In genomic region chr2:11778087-11778823, GRCm38 (mm10) we compare ENCODE assay signal across 7 mouse cellular contexts. TPM values are rescaled to one million over a fixed set of nuclear protein-coding genes. Genes with fewer than 3 reads are reported as not detected.
A peak's percentile ranks its signal among the peaks of the same experiment; 100 is the strongest.
DNase-seq lines count a peak whose midpoint lies in the region; ATAC-seq lines count a peak whose summit lies in the region.

No protein-coding gene starts in this region.

- no peaks in the 10 kb centered on the region for H3K27me3 ChIP-seq in embryonic facial prominence, embryonic 12.5 days
- H3K27me3 ChIP-seq in limb, embryonic 11.5 days (ENCODE audit: control insufficient read depth, insufficient read depth, low read length), result no peaks in the 10 kb centered on the region
- no peaks in the 10 kb centered on the region for H3K27me3 ChIP-seq in midbrain, embryonic 14.5 days (ENCODE audit: control insufficient read depth, insufficient read depth, low read length)

- H3K4me2 ChIP-seq in embryonic facial prominence, embryonic 12.5 days (replicated peaks), result peak overlapping the region; percentile 74
- H3K4me2 ChIP-seq in limb, embryonic 11.5 days (ENCODE audit: low read depth, severe bottlenecking), result peak overlapping the region; percentile 62
- peak overlapping the region; percentile 87 for H3K4me2 ChIP-seq in midbrain, embryonic 14.5 days (ENCODE audit: low read length)

- H3K27ac ChIP-seq in embryonic facial prominence, embryonic 12.5 days, result peak overlapping the region; percentile 96
- peak overlapping the region; percentile 81 for H3K27ac ChIP-seq in limb, embryonic 11.5 days (replicated peaks; ENCODE audit: low read depth, low read length)
- peak overlapping the region; percentile 93 for H3K27ac ChIP-seq in midbrain, embryonic 14.5 days (replicated peaks; ENCODE audit: low read depth, low read length)

- peaks cover 26% of the 10 kb centered on the region for H3K36me3 ChIP-seq in embryonic facial prominence, embryonic 12.5 days
- peaks cover 13% of the 10 kb centered on the region for H3K36me3 ChIP-seq in limb, embryonic 11.5 days (ENCODE audit: control insufficient read depth, insufficient read depth, low read length)
- peaks cover 30% of the 10 kb centered on the region for H3K36me3 ChIP-seq in midbrain, embryonic 14.5 days (ENCODE audit: control insufficient read depth, insufficient read depth, low read length)

- peak overlapping the region; percentile 83 for H3K9ac ChIP-seq in embryonic facial prominence, embryonic 12.5 days
- H3K9ac ChIP-seq in limb, embryonic 11.5 days (ENCODE audit: low read length), result peak overlapping the region; percentile 77
- peak overlapping the region; percentile 79 for H3K9ac ChIP-seq in midbrain, embryonic 14.5 days (replicated peaks; ENCODE audit: low read length)

- peak overlapping the region; percentile 73 for H3K4me3 ChIP-seq in embryonic facial prominence, embryonic 12.5 days
- H3K4me3 ChIP-seq in limb, embryonic 11.5 days (ENCODE audit: low read depth, low read length), result peak overlapping the region; percentile 85
- peak overlapping the region; percentile 82 for H3K4me3 ChIP-seq in midbrain, embryonic 14.5 days (replicated peaks; ENCODE audit: low read depth, low read length)

- peaks cover 21% of the 10 kb centered on the region for H3K4me1 ChIP-seq in embryonic facial prominence, embryonic 12.5 days
- H3K4me1 ChIP-seq in limb, embryonic 11.5 days (ENCODE audit: control insufficient read depth, insufficient read depth, low read length), result peaks cover 10% of the 10 kb centered on the region
- H3K4me1 ChIP-seq in midbrain, embryonic 14.5 days (ENCODE audit: control insufficient read depth, insufficient read depth, low read length), result peaks cover 25% of the 10 kb centered on the region

- peak; percentile 86 for DNase-seq in adrenal gland, postnatal 25 days
- peak; percentile 99 for DNase-seq in heart, adult 11 months
- DNase-seq in kidney, adult 18-20 months, result peak; percentile 88
- DNase-seq in limb, embryonic 11.5 days (ENCODE audit: low spot score), result peak; percentile 89
- DNase-seq in midbrain, embryonic 14.5 days, result peak; percentile 94
- peak; percentile 76 to 84 for DNase-seq in spleen, adult 18-20 months

- under 1% methylated on average over 43 of the region's 43 CpGs for WGBS in embryonic facial prominence, embryonic 12.5 days
- WGBS in limb, embryonic 11.5 days, result under 1% methylated on average over 43 of the region's 43 CpGs
- under 1% methylated on average over 43 of the region's 43 CpGs for WGBS in midbrain, embryonic 14.5 days

- no peaks in the 10 kb centered on the region for H3K9me3 ChIP-seq in embryonic facial prominence, embryonic 12.5 days
- no peaks in the 10 kb centered on the region for H3K9me3 ChIP-seq in limb, embryonic 11.5 days (ENCODE audit: control insufficient read depth, low read length)
- no peaks in the 10 kb centered on the region for H3K9me3 ChIP-seq in midbrain, embryonic 14.5 days (ENCODE audit: control insufficient read depth, low read length)

- peak; percentile 88 for ATAC-seq in embryonic facial prominence, embryonic 12.5 days (ENCODE audit: insufficient number of reproducible peaks, insufficient read depth, low FRiP score, low TSS enrichment)
- ATAC-seq in limb, embryonic 11.5 days (ENCODE audit: insufficient number of reproducible peaks, low FRiP score, low TSS enrichment, low read depth), result peak; percentile 88
- peak; percentile 87 for ATAC-seq in midbrain, embryonic 14.5 days (ENCODE audit: low FRiP score, low TSS enrichment)

RNA-seq across cellular contexts. Expression of gene Ankrd16, which starts 0.6 kb away (rescaled TPM):
- total RNA-seq in adrenal gland, postnatal 25 days (2021), result 46.3 and 55.7 TPM in 2 replicates
- 58.0 and 59.5 TPM in 2 replicates for polyA plus RNA-seq in embryonic facial prominence, embryonic 12.5 days (2016; fragmentation: Nextera tagmentation; extraction: Ambion mirVana)
- 29.5 and 29.8 TPM in 2 replicates for polyA plus RNA-seq in limb, embryonic 11.5 days (2014; fragmentation: Nextera tagmentation; extraction: Ambion mirVana)
- polyA plus RNA-seq in midbrain, embryonic 14.5 days (2014; fragmentation: Nextera tagmentation; extraction: Ambion mirVana), result 31.7 and 41.4 TPM in 2 replicates

RNA-seq across cellular contexts. Expression of gene Fbh1, which starts 0.9 kb away (rescaled TPM):
- 102 and 111 TPM in 2 replicates for total RNA-seq in adrenal gland, postnatal 25 days (2021)
- polyA plus RNA-seq in embryonic facial prominence, embryonic 12.5 days (2016; fragmentation: Nextera tagmentation; extraction: Ambion mirVana), result 154 and 160 TPM in 2 replicates
- polyA plus RNA-seq in limb, embryonic 11.5 days (2014; fragmentation: Nextera tagmentation; extraction: Ambion mirVana), result 136 and 139 TPM in 2 replicates
- 117 and 153 TPM in 2 replicates for polyA plus RNA-seq in midbrain, embryonic 14.5 days (2014; fragmentation: Nextera tagmentation; extraction: Ambion mirVana)

Comparison
In these comparisons a context has a peak if more than half of its experiments do, and no peak if none do; other contexts are left out.
1. Peak in every context shown above with its lines: DNase-seq, ATAC-seq, H3K4me3 ChIP-seq and H3K27ac ChIP-seq.